Mouse (Mus musculus): ENCODE data around the gene Sstr1. TPM values are rescaled to one million over a fixed set of nuclear protein-coding genes. Genes with fewer than 3 reads are reported as not detected.

Sstr1 gene
- polyA plus RNA-seq (2014; fragmentation: Illumina TruSeq; extraction: RNeasy Lipid Tissue Mini Kit (QIAGEN cat#74804); ENCODE audit: low replicate concordance) = not detected

GRCm38 (mm10) chr12:58211163-58212071 lies at the start of gene Sstr1:
Gene Sstr1 (plus strand): TSS chr12:58211772.

Other genes with a start within 250 kb of the Sstr1 start
- gene Clec14a, start 57.5 kb downstream of the Sstr1 start, polyA plus RNA-seq (2014; fragmentation: Illumina TruSeq; extraction: RNeasy Lipid Tissue Mini Kit (QIAGEN cat#74804); ENCODE audit: low replicate concordance) = 6.9 TPM

Measured in small intestine, adult 10 weeks (tissue).